Mouse (Mus musculus) erythroblast, embryonic 14.5 days (primary cell): ENCODE measurements around the gene Abhd5. TPM values are rescaled to one million over a fixed set of nuclear protein-coding genes. Genes with fewer than 3 reads are reported as not detected.

Experiments used
- H3K27me3 ChIP-seq: 2 replicates; pipeline ENCODE4 v1.6.1; 2012; ENCODE audit warnings: inconsistent platforms; ENCODE audit not compliant: control insufficient read depth
- H3K36me3 ChIP-seq: 2 replicates; pipeline ENCODE4 v1.6.1; 2012; ENCODE audit warnings: mild to moderate bottlenecking, inconsistent platforms; ENCODE audit not compliant: control insufficient read depth
- H3K4me1 ChIP-seq: 2 replicates; pipeline ENCODE4 v1.6.1; 2012; ENCODE audit warnings: inconsistent platforms; ENCODE audit not compliant: control insufficient read depth
- H3K4me3 ChIP-seq: replicated peaks from 2 replicates; pipeline ENCODE3; 2012; ENCODE audit warnings: moderate library complexity, mild to moderate bottlenecking, inconsistent platforms
- H3K9me3 ChIP-seq: 2 replicates; pipeline ENCODE4 v1.6.1; 2012; ENCODE audit warnings: low read length, inconsistent platforms, mixed read lengths; ENCODE audit not compliant: control insufficient read depth
- GATA1 ChIP-seq: IDR thresholded peaks from 2 replicates; pipeline ENCODE4 v1.6.1; 2012; ENCODE audit warnings: low read length, inconsistent platforms, mixed read lengths
- TAL1 ChIP-seq: IDR thresholded peaks from 3 replicates; pipeline ENCODE4 v1.6.1; 2012; ENCODE audit warnings: low read length, inconsistent platforms, mixed read lengths
- polyA plus RNA-seq: library from polyadenylated mRNA; stranded (reverse); fragments of >175 nt; gene quantifications from 2 replicates; pipeline ENCODE4 v1.2.3, GENCODE M21; 2012

Abhd5 gene
- polyA plus RNA-seq, 1 experiment: 3.6 TPM

DNA sequence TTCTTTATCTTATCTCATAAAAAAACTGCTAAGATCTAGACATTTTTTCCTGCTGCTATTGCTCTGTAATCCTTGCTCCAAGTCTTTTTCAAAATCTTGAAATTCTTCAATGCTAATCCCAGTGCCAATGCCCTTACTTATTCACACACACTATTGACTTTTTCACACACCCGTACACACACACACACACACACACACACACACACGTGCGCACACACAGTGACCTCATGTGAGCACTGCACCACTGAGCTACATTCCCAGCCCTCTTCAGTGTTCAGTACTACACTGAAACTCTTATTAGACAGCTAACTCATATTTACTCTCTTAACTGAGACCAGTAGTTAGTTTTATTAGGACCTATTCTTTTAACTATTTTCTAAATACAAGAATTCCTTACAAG is 2.8 kb downstream of the Abhd5 start:
- Histone ChIP-seq H3K4me1 (peaks cover 51% of the 10 kb centered on the region), H3K27me3 (no peaks in the 10 kb centered on the region), H3K9me3 (no peaks in the 10 kb centered on the region), H3K36me3 (peaks cover 3% of the 10 kb centered on the region), H3K4me3 (no peak overlapping the region)
- TF ChIP-seq TAL1 (no peak), GATA1 (no peak)

DNA sequence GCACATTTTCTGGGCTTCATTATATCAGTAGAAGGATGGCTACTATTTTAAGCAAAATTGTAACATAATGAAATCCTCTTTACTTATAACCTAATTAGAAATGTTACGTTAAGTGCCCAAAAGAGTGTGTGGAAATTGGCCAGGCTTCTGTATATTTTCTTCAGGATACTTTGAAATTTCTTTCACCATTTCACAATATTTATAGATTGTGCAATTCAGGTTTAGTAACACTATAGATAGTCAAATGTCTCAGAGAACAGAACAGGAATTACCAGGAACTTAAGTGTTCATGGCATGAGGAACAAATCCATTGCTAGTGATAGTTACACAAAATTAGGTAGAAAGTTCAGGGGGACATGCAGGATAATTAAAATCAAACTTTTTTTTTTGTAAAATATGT is 5.7 kb downstream of the Abhd5 start:
- Histone ChIP-seq H3K4me1 (peaks cover 26% of the 10 kb centered on the region), H3K36me3 (peaks cover 5% of the 10 kb centered on the region), H3K27me3 (no peaks in the 10 kb centered on the region), H3K9me3 (no peaks in the 10 kb centered on the region), H3K4me3 (no peak overlapping the region)
- TF ChIP-seq TAL1: no peak
- no peak for TF ChIP-seq GATA1

DNA sequence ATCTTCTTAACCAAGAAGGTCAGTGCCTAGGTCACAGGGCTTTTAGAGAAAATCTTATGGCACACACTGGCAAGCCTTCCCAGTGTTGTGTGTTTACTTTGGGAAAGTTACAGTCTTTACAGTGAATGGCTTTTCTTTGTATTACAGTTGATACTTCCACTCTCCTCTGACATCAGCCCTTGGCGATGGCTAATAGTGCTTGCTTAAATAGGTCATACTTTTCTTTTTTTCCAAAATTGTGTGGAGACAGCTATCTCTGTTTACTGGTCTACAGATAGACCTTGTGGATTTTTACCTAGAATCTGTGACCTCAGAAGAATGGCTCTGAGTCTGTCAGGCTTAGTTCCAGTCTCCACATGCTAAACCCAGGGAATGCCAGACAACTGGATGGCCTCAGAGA is 6.2 kb downstream of the Abhd5 start:
- Histone ChIP-seq H3K4me1 (peaks cover 20% of the 10 kb centered on the region), H3K4me3 (no peak overlapping the region), H3K27me3 (no peaks in the 10 kb centered on the region), H3K9me3 (no peaks in the 10 kb centered on the region), H3K36me3 (peaks cover 8% of the 10 kb centered on the region)
- TF ChIP-seq GATA1: no peak

DNA sequence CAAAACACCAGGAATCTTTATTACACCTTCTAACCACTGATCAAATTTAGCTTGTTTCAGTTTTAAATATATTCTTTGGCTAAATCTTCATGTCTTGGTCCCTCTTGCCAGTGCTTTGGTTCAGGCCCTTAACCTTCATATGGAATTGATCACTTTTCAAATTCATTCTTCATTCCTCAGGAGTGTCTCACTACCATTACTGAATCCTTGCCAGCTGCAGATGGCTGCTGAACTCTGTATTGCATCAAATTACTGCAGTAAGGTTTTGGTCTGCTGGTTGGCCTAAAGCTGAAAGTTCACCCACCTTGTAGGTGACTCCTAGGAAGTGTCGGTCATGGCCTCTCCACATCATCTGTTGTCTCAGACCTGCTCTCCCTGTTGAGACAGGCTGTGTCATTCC is 12.8 kb downstream of the Abhd5 start:
- H3K36me3 ChIP-seq: peaks cover 46% of the 10 kb centered on the region
- H3K4me3 ChIP-seq: no peak overlapping the region
- no peaks in the 10 kb centered on the region for H3K9me3 ChIP-seq
- H3K27me3 ChIP-seq: no peaks in the 10 kb centered on the region
- H3K4me1 ChIP-seq: peaks cover 7% of the 10 kb centered on the region
- TF ChIP-seq TAL1 (no peak), GATA1 (no peak)

DNA sequence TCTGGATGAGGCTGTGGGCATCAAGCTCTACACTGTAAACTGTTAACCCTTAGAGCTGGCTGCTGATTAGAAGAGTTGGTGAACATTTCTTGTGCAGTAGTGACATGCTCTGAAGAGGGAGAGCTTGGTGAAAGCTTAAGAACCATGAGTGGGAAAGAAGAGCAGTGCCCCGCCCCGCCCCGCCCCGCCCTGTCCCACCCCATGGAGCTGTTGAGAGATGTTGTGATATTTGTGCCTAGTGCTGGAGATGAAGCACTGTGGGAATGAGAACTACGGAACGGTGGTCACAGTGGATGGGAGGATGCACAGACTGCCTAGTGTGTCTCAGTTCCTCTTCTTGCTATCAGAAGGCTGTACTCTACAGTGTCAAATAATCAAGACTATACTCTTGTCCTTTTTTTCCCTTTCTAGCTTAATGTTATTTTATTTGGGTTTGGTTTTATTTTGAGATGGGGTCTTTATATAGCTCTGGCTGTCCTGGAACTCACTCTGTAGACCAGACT is 18.9 kb downstream of the Abhd5 start:
- no peaks in the 10 kb centered on the region for H3K27me3 ChIP-seq
- no peak overlapping the region for H3K4me3 ChIP-seq
- H3K4me1 ChIP-seq: peaks cover 50% of the 10 kb centered on the region
- peaks cover 61% of the 10 kb centered on the region for H3K36me3 ChIP-seq
- H3K9me3 ChIP-seq: no peaks in the 10 kb centered on the region
- TF ChIP-seq TAL1: no peak
- no peak for TF ChIP-seq GATA1

DNA sequence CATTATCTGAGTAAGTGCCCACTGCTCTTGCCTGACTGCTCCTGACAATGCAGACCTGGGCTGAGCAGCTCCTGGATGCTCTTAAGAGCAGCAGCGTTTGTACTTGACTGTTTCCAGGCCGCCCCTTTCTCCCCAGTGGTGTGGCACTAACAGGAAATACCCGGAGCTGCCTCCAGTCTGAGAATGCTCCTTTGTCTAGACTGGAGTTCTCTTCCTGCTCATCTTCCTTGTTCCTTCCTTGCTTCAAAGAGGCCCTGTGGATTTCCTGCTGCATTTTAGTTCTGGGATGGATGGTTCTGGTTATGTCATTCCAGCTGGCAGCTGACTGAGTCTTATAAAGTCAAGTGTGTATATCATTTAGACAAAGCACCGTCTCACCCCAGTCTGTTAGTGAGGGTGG is 21.1 kb downstream of the Abhd5 start:
- H3K27me3 ChIP-seq: no peaks in the 10 kb centered on the region
- no peaks in the 10 kb centered on the region for H3K9me3 ChIP-seq
- no peak for TF ChIP-seq GATA1
- no peak for TF ChIP-seq TAL1
- H3K4me3 ChIP-seq: no peak overlapping the region
- H3K4me1 ChIP-seq: peaks cover 48% of the 10 kb centered on the region
- H3K36me3 ChIP-seq: peaks cover 67% of the 10 kb centered on the region

DNA sequence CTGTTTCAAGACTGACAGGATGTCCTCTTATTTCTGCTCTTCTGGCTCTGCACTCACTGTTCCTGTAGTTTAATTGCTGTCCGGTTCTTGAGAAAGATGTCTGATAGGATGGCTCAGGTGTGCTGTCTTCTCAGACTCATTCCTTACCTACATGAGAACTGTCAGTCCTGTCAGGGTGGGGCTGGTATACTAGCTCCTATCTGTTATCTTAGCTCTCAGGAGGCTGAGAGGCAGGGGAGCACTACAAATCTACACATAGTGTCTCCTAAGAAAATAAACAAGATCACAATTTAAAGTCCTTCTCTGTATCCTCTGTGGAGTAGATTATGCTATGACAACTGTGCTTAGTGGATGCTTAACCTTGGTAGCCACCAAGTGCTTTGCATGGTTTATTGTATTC is 21.6 kb downstream of the Abhd5 start:
- peaks cover 66% of the 10 kb centered on the region for H3K36me3 ChIP-seq
- no peak for TF ChIP-seq GATA1
- TF ChIP-seq TAL1: no peak

DNA sequence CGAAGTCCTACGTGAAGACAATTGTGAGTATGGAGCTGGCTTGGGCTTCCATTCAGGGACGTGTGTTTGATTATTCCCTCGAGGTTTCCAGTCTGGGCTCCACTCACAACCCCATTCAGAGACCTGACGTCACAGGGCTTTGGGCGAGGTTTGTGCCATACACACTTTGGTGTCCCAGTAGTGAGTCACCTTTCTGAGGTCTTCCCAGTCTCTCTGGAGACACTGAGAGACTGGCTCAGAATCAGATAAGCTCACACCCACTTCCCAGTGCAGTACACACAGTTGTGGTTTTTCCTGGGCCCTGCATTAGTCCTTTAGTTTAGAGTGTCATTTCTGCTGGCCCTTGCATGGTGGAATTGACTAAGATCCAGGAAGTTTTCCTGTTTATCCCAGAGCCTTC is 27.6 kb downstream of the Abhd5 start:
- Histone ChIP-seq H3K4me1 (peaks cover 4% of the 10 kb centered on the region), H3K27me3 (no peaks in the 10 kb centered on the region), H3K36me3 (peaks cover 85% of the 10 kb centered on the region), H3K4me3 (no peak overlapping the region), H3K9me3 (no peaks in the 10 kb centered on the region)
- TF ChIP-seq GATA1 (no peak), TAL1 (no peak)

More for the DNA sequence above, 21.6 kb downstream of the Abhd5 start:
- H3K4me3 ChIP-seq: no peak overlapping the region
- no peaks in the 10 kb centered on the region for H3K27me3 ChIP-seq
- H3K9me3 ChIP-seq: no peaks in the 10 kb centered on the region
- H3K4me1 ChIP-seq: peaks cover 48% of the 10 kb centered on the region

DNA sequence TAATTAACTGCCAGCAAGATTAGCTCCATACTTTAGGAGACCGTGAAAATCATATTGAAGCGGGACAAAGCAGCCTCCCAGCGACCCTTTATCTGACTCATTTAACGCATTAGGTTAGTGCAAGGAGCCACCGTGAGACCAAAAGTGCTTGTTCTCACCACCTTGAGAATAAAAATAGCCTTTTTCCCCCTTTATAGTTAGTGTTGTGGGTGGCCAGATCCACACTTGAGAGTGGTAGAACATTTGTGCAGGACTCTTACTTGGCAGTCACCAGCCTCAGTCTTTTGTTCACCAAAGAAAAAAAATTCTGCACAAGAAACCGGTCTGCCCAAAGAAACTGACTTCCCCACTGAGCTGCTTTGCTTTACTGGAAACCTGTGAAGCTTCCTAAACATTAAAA is 29.6 kb downstream of the Abhd5 start:
- peaks cover 84% of the 10 kb centered on the region for H3K36me3 ChIP-seq
- 0 out of 2 replicates have a peak, but pooled peaks cover 1% of the 10 kb centered on the region for H3K4me1 ChIP-seq
- TF ChIP-seq TAL1: no peak
- no peak for TF ChIP-seq GATA1

DNA sequence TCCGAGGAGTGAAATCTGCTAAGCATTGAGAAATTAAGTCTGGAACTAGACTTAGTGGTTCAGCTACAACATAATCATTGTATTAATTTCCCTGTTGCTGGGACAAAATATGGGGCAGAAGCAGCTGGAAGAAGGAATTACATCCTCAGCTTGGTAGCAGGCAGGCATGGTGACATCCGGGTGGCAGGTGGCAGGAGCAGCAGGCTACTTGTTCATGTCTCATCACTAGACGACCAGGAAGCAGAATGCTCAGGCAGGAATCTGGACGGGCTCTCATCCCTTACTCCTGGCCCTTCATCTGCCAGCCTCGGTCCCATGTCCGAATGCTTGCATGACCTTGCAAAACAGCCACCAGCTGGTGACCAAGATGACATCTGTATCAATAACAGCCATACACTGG is 30.6 kb downstream of the Abhd5 start:
- TF ChIP-seq GATA1 (no peak), TAL1 (no peak)
- Histone ChIP-seq H3K4me1 (0 out of 2 replicates have a peak, but pooled peaks cover 1% of the 10 kb centered on the region), H3K27me3 (no peaks in the 10 kb centered on the region), H3K9me3 (no peaks in the 10 kb centered on the region), H3K36me3 (peaks cover 73% of the 10 kb centered on the region), H3K4me3 (no peak overlapping the region)

More for the DNA sequence above, 29.6 kb downstream of the Abhd5 start:
- Histone ChIP-seq H3K27me3 (no peaks in the 10 kb centered on the region), H3K4me3 (no peak overlapping the region), H3K9me3 (no peaks in the 10 kb centered on the region)
